Mouse (Mus musculus): ENCODE data around the gene Ptprn2.

Gene Ptprn2

GRCm38 (mm10) chr12:116646771-116647170 lies 161.3 kb downstream of the Ptprn2 start:
- no peak for DNase-seq (ENCODE audit: low spot score)

- DNase-seq (ENCODE audit: low spot score), result no peak
These were observed 163.2 kb downstream of the Ptprn2 start for GRCm38 (mm10) chr12:116648584-116649206.

GRCm38 (mm10) chr12:116653684-116654083 lies 168.2 kb downstream of the Ptprn2 start:
- no peak for DNase-seq (ENCODE audit: low spot score)

GRCm38 (mm10) chr12:116660076-116660475 lies 174.6 kb downstream of the Ptprn2 start:
- DNase-seq (ENCODE audit: low spot score), result no peak

- DNase-seq (ENCODE audit: low spot score), result no peak
These were observed 175.5 kb downstream of the Ptprn2 start for GRCm38 (mm10) chr12:116661018-116661417.

- no peak for DNase-seq (ENCODE audit: low spot score)
These were observed 192.2 kb downstream of the Ptprn2 start for GRCm38 (mm10) chr12:116677701-116678100.

GRCm38 (mm10) chr12:116689832-116690231 lies 204.3 kb downstream of the Ptprn2 start:
- no peak for DNase-seq (ENCODE audit: low spot score)

GRCm38 (mm10) chr12:116709535-116709934 lies 224.0 kb downstream of the Ptprn2 start:
- DNase-seq (ENCODE audit: low spot score), result no peak

GRCm38 (mm10) chr12:116710716-116711115 lies 225.2 kb downstream of the Ptprn2 start:
- DNase-seq (ENCODE audit: low spot score), result no peak

- DNase-seq (ENCODE audit: low spot score), result no peak
These were observed 225.6 kb downstream of the Ptprn2 start for GRCm38 (mm10) chr12:116711133-116711532.

- DNase-seq (ENCODE audit: low spot score), result no peak
These were observed 227.6 kb downstream of the Ptprn2 start for GRCm38 (mm10) chr12:116713096-116713495.

- no peak for DNase-seq (ENCODE audit: low spot score)
These were observed 235.5 kb downstream of the Ptprn2 start for GRCm38 (mm10) chr12:116721062-116721461.

- DNase-seq (ENCODE audit: low spot score), result no peak
These were observed 254.6 kb downstream of the Ptprn2 start for GRCm38 (mm10) chr12:116740141-116740540.

GRCm38 (mm10) chr12:116741300-116741699 lies 255.8 kb downstream of the Ptprn2 start:
- no peak for DNase-seq (ENCODE audit: low spot score)

GRCm38 (mm10) chr12:116746401-116746800 lies 260.9 kb downstream of the Ptprn2 start:
- no peak for DNase-seq (ENCODE audit: low spot score)

- DNase-seq (ENCODE audit: low spot score), result no peak
These were observed 267.3 kb downstream of the Ptprn2 start for GRCm38 (mm10) chr12:116752784-116753183.

GRCm38 (mm10) chr12:116763961-116764360 lies 278.4 kb downstream of the Ptprn2 start:
- DNase-seq (ENCODE audit: low spot score), result no peak

GRCm38 (mm10) chr12:116770911-116771310 lies 285.4 kb downstream of the Ptprn2 start:
- no peak for DNase-seq (ENCODE audit: low spot score)

GRCm38 (mm10) chr12:116771493-116771892 lies 286.0 kb downstream of the Ptprn2 start:
- no peak for DNase-seq (ENCODE audit: low spot score)

GRCm38 (mm10) chr12:116772081-116772566 lies 286.6 kb downstream of the Ptprn2 start:
- no peak for DNase-seq (ENCODE audit: low spot score)

- DNase-seq (ENCODE audit: low spot score), result no peak
These were observed 287.8 kb downstream of the Ptprn2 start for GRCm38 (mm10) chr12:116773344-116773743.

GRCm38 (mm10) chr12:116776447-116776846 lies 290.9 kb downstream of the Ptprn2 start:
- DNase-seq (ENCODE audit: low spot score), result no peak

GRCm38 (mm10) chr12:116778095-116779090 lies 292.9 kb downstream of the Ptprn2 start:
- DNase-seq (ENCODE audit: low spot score), result no peak
